Comparison of ENCODE assay signal across 10 mouse cellular contexts in genomic region chr5:110354716-110355115, GRCm38 (mm10). TPM values are rescaled to one million over a fixed set of nuclear protein-coding genes. Genes with fewer than 3 reads are reported as not detected.
DNase-seq lines count a peak whose midpoint lies in the region; ATAC-seq and TF ChIP-seq lines count a peak whose summit lies in the region.
"Had no signal": no experiment of that assay in that cellular context is flagged by ENCODE, and none has a peak within 500 bp of the region (broad histone marks: within the 10 kb centered on the region; RNA-seq: fewer than 3 reads in every experiment).

No protein-coding gene starts in this region.

- ATAC-seq in neural tube, embryonic 15.5 days (ENCODE audit: low FRiP score), result no peak
- ATAC-seq in limb, embryonic 14.5 days (ENCODE audit: low FRiP score, low read depth), result no peak

- DNase-seq in cerebellum, adult 2 months, result peak; percentile 22 to 50
- no peak for DNase-seq in cerebellum, adult 11-12 months
- DNase-seq in neural tube, embryonic 10.5 days (ENCODE audit: extremely low spot score, low spot score), result peak; percentile 40
- DNase-seq in embryo, embryonic 10.5 days (ENCODE audit: low spot score), result peak; percentile 76
- peak; percentile 37 for DNase-seq in limb, embryonic 14.5 days (ENCODE audit: low spot score)
- DNase-seq in gastrocnemius, postnatal 4 days (ENCODE audit: low spot score in 2 of 2), result no peak

- no peaks in the 10 kb centered on the region for H3K36me3 ChIP-seq in neural tube, embryonic 15.5 days
- no peaks in the 10 kb centered on the region for H3K36me3 ChIP-seq in limb, embryonic 14.5 days (ENCODE audit: control insufficient read depth, insufficient read depth, low read length)
- H3K36me3 ChIP-seq in small intestine, adult 2 months (ENCODE audit: control insufficient read depth, insufficient read depth, low read length), result no peaks in the 10 kb centered on the region
- H3K36me3 ChIP-seq: hindbrain, embryonic 15.5 days; neural tube, embryonic 13.5 days had no signal

- peaks cover 2% of the 10 kb centered on the region; the same call in 1 of the 2 replicates for H3K4me1 ChIP-seq in cerebellum, adult 2 months (ENCODE audit: control insufficient read depth, insufficient read depth, low read length)
- peaks cover 12% of the 10 kb centered on the region for H3K4me1 ChIP-seq in neural tube, embryonic 15.5 days
- H3K4me1 ChIP-seq in limb, embryonic 14.5 days (ENCODE audit: control insufficient read depth, insufficient read depth, low read length), result no peaks in the 10 kb centered on the region
- no peaks in the 10 kb centered on the region for H3K4me1 ChIP-seq in small intestine, adult 2 months (ENCODE audit: control insufficient read depth, insufficient read depth, insufficient read length, low read length)
- H3K4me1 ChIP-seq: hindbrain, embryonic 15.5 days had no signal

- no peaks in the 10 kb centered on the region for H3K27me3 ChIP-seq in cerebellum, adult 2 months (ENCODE audit: control insufficient read depth, insufficient read depth, low read length)
- H3K27me3 ChIP-seq in neural tube, embryonic 15.5 days (replicated peaks), result 0 out of 2 replicates have a peak, but pooled peaks cover 9% of the 10 kb centered on the region
- H3K27me3 ChIP-seq in limb, embryonic 14.5 days (ENCODE audit: control insufficient read depth, insufficient read depth, low read length), result no peaks in the 10 kb centered on the region
- 0 out of 2 replicates have a peak, but pooled peaks cover 4% of the 10 kb centered on the region for H3K27me3 ChIP-seq in small intestine, adult 2 months (ENCODE audit: control insufficient read depth, insufficient read depth, low read length)

- H3K4me2 ChIP-seq in neural tube, embryonic 15.5 days, result no peak overlapping the region
- no peak overlapping the region for H3K4me2 ChIP-seq in limb, embryonic 14.5 days (replicated peaks; ENCODE audit: low read depth, low read length, severe bottlenecking)
- H3K4me2 ChIP-seq: hindbrain, embryonic 15.5 days; neural tube, embryonic 13.5 days had no signal

- H3K27ac ChIP-seq in cerebellum, adult 2 months (ENCODE audit: insufficient read depth, low read length), result no peak overlapping the region
- no peak overlapping the region for H3K27ac ChIP-seq in neural tube, embryonic 15.5 days (replicated peaks)
- no peak overlapping the region for H3K27ac ChIP-seq in limb, embryonic 14.5 days (replicated peaks; ENCODE audit: low read depth, low read length)
- H3K27ac ChIP-seq in small intestine, adult 2 months (ENCODE audit: insufficient read depth, low read depth, low read length), result no peak overlapping the region
- H3K27ac ChIP-seq: hindbrain, embryonic 15.5 days; neural tube, embryonic 13.5 days had no signal

- TF ChIP-seq CTCF in cerebellum, adult 2 months (IDR thresholded peaks at IDR 0.05; ENCODE audit: borderline replicate concordance, insufficient read depth, low read depth, low read length), result peak; percentile 60; the same call in 1 of the 2 replicates
- 0 out of 2 replicates have a peak, but pooled peaks have one; percentile 27 for TF ChIP-seq CTCF in small intestine, adult 2 months (IDR thresholded peaks at IDR 0.05; ENCODE audit: extremely low read depth, insufficient read length, insufficient replicate concordance, low read depth, low read length)

- no peak for TF ChIP-seq POLR2A in cerebellum, adult 2 months (IDR thresholded peaks at IDR 0.05; ENCODE audit: borderline replicate concordance, insufficient read depth, low read length)
- no peak for TF ChIP-seq POLR2A in limb, embryonic 14.5 days (IDR thresholded peaks at IDR 0.05; ENCODE audit: borderline replicate concordance, extremely low read depth, insufficient read depth, insufficient read length)
- TF ChIP-seq POLR2A in small intestine, adult 2 months (IDR thresholded peaks at IDR 0.05; ENCODE audit: low read depth, low read length), result no peak

- no peaks in the 10 kb centered on the region for H3K9me3 ChIP-seq in neural tube, embryonic 15.5 days (replicated peaks)
- H3K9me3 ChIP-seq in limb, embryonic 14.5 days (ENCODE audit: control insufficient read depth, low read length), result no peaks in the 10 kb centered on the region
- H3K9me3 ChIP-seq: hindbrain, embryonic 15.5 days; neural tube, embryonic 13.5 days had no signal

- H3K4me3 ChIP-seq in cerebellum, adult 2 months (replicated peaks; ENCODE audit: insufficient read depth, low read depth, low read length), result no peak overlapping the region
- H3K4me3 ChIP-seq in neural tube, embryonic 15.5 days (replicated peaks), result no peak overlapping the region
- no peak overlapping the region for H3K4me3 ChIP-seq in limb, embryonic 14.5 days (replicated peaks; ENCODE audit: low read length)
- no peak overlapping the region for H3K4me3 ChIP-seq in small intestine, adult 2 months (ENCODE audit: low read depth, low read length)
- H3K4me3 ChIP-seq: hindbrain, embryonic 15.5 days; neural tube, embryonic 13.5 days had no signal

- 8% methylated on average over 7 of the region's 7 CpGs for WGBS in cerebellum, adult 2 months
- WGBS in neural tube, embryonic 15.5 days, result 19% methylated on average over 7 of the region's 7 CpGs
- 13% methylated on average over 7 of the region's 7 CpGs for WGBS in limb, embryonic 14.5 days
- WGBS in small intestine, adult 2 months, result 12% methylated on average over 7 of the region's 7 CpGs

- H3K9ac ChIP-seq in neural tube, embryonic 15.5 days (replicated peaks), result no peak overlapping the region
- no peak overlapping the region for H3K9ac ChIP-seq in limb, embryonic 14.5 days (ENCODE audit: low read depth, low read length, severe bottlenecking)
- H3K9ac ChIP-seq: hindbrain, embryonic 15.5 days; neural tube, embryonic 13.5 days had no signal

RNA-seq across cellular contexts. Expression of gene Lrcol1, which starts 10.2 kb away (rescaled TPM):
- polyA plus RNA-seq in cerebellum, adult 2 months (2012; rRNA removed), result not detected in 2 replicates
- not detected in 2 replicates for polyA plus RNA-seq in neural tube, embryonic 15.5 days (2015; fragmentation: Nextera tagmentation; extraction: Ambion mirVana)
- not detected in 2 replicates for polyA plus RNA-seq in limb, embryonic 14.5 days (2012; rRNA removed)
- not detected in 2 replicates for polyA plus RNA-seq in limb, embryonic 14.5 days (2014; fragmentation: Nextera tagmentation; extraction: Ambion mirVana)
- polyA plus RNA-seq in small intestine, adult 2 months (2012; rRNA removed), result not detected in 2 replicates
- total RNA-seq in gastrocnemius, postnatal 4 days (2021), result not detected
- polyA plus RNA-seq: hindbrain, embryonic 15.5 days; neural tube, embryonic 13.5 days had no signal

RNA-seq across cellular contexts. Expression of gene P2rx2, which starts 11.7 kb away (rescaled TPM):
- 0.26 and 0.32 TPM in 2 replicates for polyA plus RNA-seq in cerebellum, adult 2 months (2012; rRNA removed)
- polyA plus RNA-seq in neural tube, embryonic 15.5 days (2015; fragmentation: Nextera tagmentation; extraction: Ambion mirVana), result 9.8 and 11.3 TPM in 2 replicates
- 3.0 and 3.1 TPM in 2 replicates for polyA plus RNA-seq in limb, embryonic 14.5 days (2012; rRNA removed)
- polyA plus RNA-seq in limb, embryonic 14.5 days (2014; fragmentation: Nextera tagmentation; extraction: Ambion mirVana), result 1.4 and 2.2 TPM in 2 replicates
- polyA plus RNA-seq in small intestine, adult 2 months (2012; rRNA removed), result 1.2 and 2.3 TPM in 2 replicates
- total RNA-seq in gastrocnemius, postnatal 4 days (2021), result not detected

Comparison
In these comparisons a context has a peak if more than half of its experiments do, and no peak if none do; other contexts are left out.
1. DNase-seq: peak in cerebellum, adult 2 months (2 of 2), neural tube, embryonic 10.5 days (single experiment), embryo, embryonic 10.5 days (single experiment) and limb, embryonic 14.5 days (single experiment); none in cerebellum, adult 11-12 months (single experiment) and gastrocnemius, postnatal 4 days (0 of 2).